Mouse (Mus musculus): ENCODE measurements at regions not wholly inside any gene's neighbourhood (a gene's known extent, or its start where the extent isn't known, plus 50 kb on each side); places are given as distances from the start of the nearest gene placed in this dataset.

- Histone ChIP-seq H3K9ac (no peak overlapping the region), H3K4me3 (ENCODE audit: low read depth, low read length) (no peak overlapping the region), H3K4me2 (ENCODE audit: low read depth) (no peak overlapping the region), H3K9me3 (ENCODE audit: low read length) (no peaks in the 10 kb centered on the region), H3K4me1 (ENCODE audit: insufficient read depth) (no peaks in the 10 kb centered on the region), H3K27me3 (ENCODE audit: insufficient read depth, low read length) (no peaks in the 10 kb centered on the region), H3K36me3 (ENCODE audit: insufficient read depth) (no peaks in the 10 kb centered on the region), H3K27ac (ENCODE audit: low read depth, low read length) (no peak overlapping the region)
- WGBS, result 53% methylated on average over 5 of the region's 5 CpGs
- DNase-seq, result peak; percentile 34
- TF ChIP-seq CTCF (IDR thresholded peaks at IDR 0.05; ENCODE audit: low read depth), result no peak
- peak; percentile 63 for ATAC-seq
Measured at GRCm38 (mm10) chr13:102518169-102518882, 175.0 kb upstream of the Cd180 start.

- WGBS, result 44% methylated on average over 1 of the region's 1 CpGs
Measured at GRCm38 (mm10) chr13:102521427-102521826, 171.9 kb upstream of the Cd180 start.

GRCm38 (mm10) chr13:102522080-102522479 lies 171.3 kb upstream of the Cd180 start:
- H3K4me3 ChIP-seq (ENCODE audit: low read depth, low read length), result no peak overlapping the region
- ATAC-seq (no peak), DNase-seq (no peak)
- no peaks in the 10 kb centered on the region for H3K4me1 ChIP-seq (ENCODE audit: insufficient read depth)
- no peaks in the 10 kb centered on the region for H3K36me3 ChIP-seq (ENCODE audit: insufficient read depth)
- no peak overlapping the region for H3K27ac ChIP-seq (ENCODE audit: low read depth, low read length)
- 71% methylated on average over 1 of the region's 1 CpGs for WGBS
- H3K27me3 ChIP-seq (ENCODE audit: insufficient read depth, low read length), result no peaks in the 10 kb centered on the region
- no peak overlapping the region for H3K9ac ChIP-seq
- no peak overlapping the region for H3K4me2 ChIP-seq (ENCODE audit: low read depth)
- H3K9me3 ChIP-seq (ENCODE audit: low read length), result no peaks in the 10 kb centered on the region
- TF ChIP-seq CTCF (IDR thresholded peaks at IDR 0.05; ENCODE audit: low read depth), result no peak

More at GRCm38 (mm10) chr13:102521427-102521826, 171.9 kb upstream of the Cd180 start:
- Histone ChIP-seq H3K9ac (no peak overlapping the region), H3K27me3 (ENCODE audit: insufficient read depth, low read length) (no peaks in the 10 kb centered on the region), H3K4me1 (ENCODE audit: insufficient read depth) (no peaks in the 10 kb centered on the region), H3K36me3 (ENCODE audit: insufficient read depth) (no peaks in the 10 kb centered on the region), H3K9me3 (ENCODE audit: low read length) (no peaks in the 10 kb centered on the region), H3K4me3 (ENCODE audit: low read depth, low read length) (no peak overlapping the region), H3K4me2 (ENCODE audit: low read depth) (no peak overlapping the region), H3K27ac (ENCODE audit: low read depth, low read length) (no peak overlapping the region)
- TF ChIP-seq CTCF (IDR thresholded peaks at IDR 0.05; ENCODE audit: low read depth), result no peak
- ATAC-seq (no peak), DNase-seq (no peak)

GRCm38 (mm10) chr13:102526621-102527140 lies 166.7 kb upstream of the Cd180 start:
- no peaks in the 10 kb centered on the region for H3K4me1 ChIP-seq (ENCODE audit: insufficient read depth)
- no peaks in the 10 kb centered on the region for H3K27me3 ChIP-seq (ENCODE audit: insufficient read depth, low read length)
- no peak overlapping the region for H3K27ac ChIP-seq (ENCODE audit: low read depth, low read length)
- ATAC-seq (no peak), DNase-seq (no peak)
- TF ChIP-seq CTCF (IDR thresholded peaks at IDR 0.05; ENCODE audit: low read depth), result no peak
- no peak overlapping the region for H3K4me3 ChIP-seq (ENCODE audit: low read depth, low read length)
- no peak overlapping the region for H3K9ac ChIP-seq
- no peak overlapping the region for H3K4me2 ChIP-seq (ENCODE audit: low read depth)
- no peaks in the 10 kb centered on the region for H3K36me3 ChIP-seq (ENCODE audit: insufficient read depth)
- H3K9me3 ChIP-seq (ENCODE audit: low read length), result no peaks in the 10 kb centered on the region
- WGBS, result 70% methylated on average over 11 of the region's 11 CpGs

GRCm38 (mm10) chr13:102533784-102534183 lies 159.6 kb upstream of the Cd180 start:
- 4% methylated on average over 4 of the region's 4 CpGs for WGBS
- no peaks in the 10 kb centered on the region for H3K9me3 ChIP-seq (ENCODE audit: low read length)
- H3K4me1 ChIP-seq (ENCODE audit: insufficient read depth), result peaks cover 13% of the 10 kb centered on the region; the same call in 1 of the 2 replicates
- ATAC-seq (peak; percentile 79), DNase-seq (peak; percentile 65)
- no peak overlapping the region for H3K9ac ChIP-seq
- H3K4me2 ChIP-seq (ENCODE audit: low read depth), result no peak overlapping the region
- H3K36me3 ChIP-seq (ENCODE audit: insufficient read depth), result no peaks in the 10 kb centered on the region
- H3K4me3 ChIP-seq (ENCODE audit: low read depth, low read length), result no peak overlapping the region
- H3K27me3 ChIP-seq (ENCODE audit: insufficient read depth, low read length), result no peaks in the 10 kb centered on the region
- no peak for TF ChIP-seq CTCF (IDR thresholded peaks at IDR 0.05; ENCODE audit: low read depth)
- H3K27ac ChIP-seq (ENCODE audit: low read depth, low read length), result no peak overlapping the region

- Histone ChIP-seq H3K36me3 (ENCODE audit: insufficient read depth) (no peaks in the 10 kb centered on the region), H3K27me3 (ENCODE audit: insufficient read depth, low read length) (no peaks in the 10 kb centered on the region), H3K27ac (ENCODE audit: low read depth, low read length) (no peak overlapping the region), H3K9me3 (ENCODE audit: low read length) (no peaks in the 10 kb centered on the region), H3K4me1 (ENCODE audit: insufficient read depth) (peaks cover 13% of the 10 kb centered on the region; the same call in 1 of the 2 replicates), H3K9ac (no peak overlapping the region), H3K4me3 (ENCODE audit: low read depth, low read length) (peak overlapping the region; percentile 21; the same call in 1 of the 2 replicates), H3K4me2 (ENCODE audit: low read depth) (peak overlapping the region; percentile 43)
- WGBS, result 22% methylated on average over 19 of the region's 19 CpGs
- ATAC-seq, result peak; percentile 65
- no peak for TF ChIP-seq CTCF (IDR thresholded peaks at IDR 0.05; ENCODE audit: low read depth)
- DNase-seq, result peak; percentile 39
Measured at GRCm38 (mm10) chr13:102537424-102538242, 155.7 kb upstream of the Cd180 start.

GRCm38 (mm10) chr13:102540436-102540835 lies 152.9 kb upstream of the Cd180 start:
- DNase-seq, result no peak
- Histone ChIP-seq H3K27me3 (ENCODE audit: insufficient read depth, low read length) (no peaks in the 10 kb centered on the region), H3K9ac (no peak overlapping the region), H3K4me3 (ENCODE audit: low read depth, low read length) (no peak overlapping the region), H3K36me3 (ENCODE audit: insufficient read depth) (no peaks in the 10 kb centered on the region), H3K4me1 (ENCODE audit: insufficient read depth) (peaks cover 4% of the 10 kb centered on the region; the same call in 1 of the 2 replicates), H3K4me2 (ENCODE audit: low read depth) (no peak overlapping the region), H3K9me3 (ENCODE audit: low read length) (no peaks in the 10 kb centered on the region), H3K27ac (ENCODE audit: low read depth, low read length) (no peak overlapping the region)
- TF ChIP-seq CTCF (IDR thresholded peaks at IDR 0.05; ENCODE audit: low read depth), result no peak
- whole genome bisulfite sequencing, result 82% methylated on average over 4 of the region's 4 CpGs
- no peak for ATAC-seq

All from forebrain, postnatal 0 days (tissue).